Mouse (Mus musculus) limb, embryonic 11.5 days (tissue): Measurements from ENCODE around the gene Syce2. TPM values are rescaled to one million over a fixed set of nuclear protein-coding genes. Genes with fewer than 3 reads are reported as not detected.

ENCODE experiments used
- ATAC-seq: fragments of 200-750 bp; cut with Nextera tagmentation; 2 replicates; pipeline ENCODE4 v1.8.0; 2017; ENCODE audit warnings: low read depth; ENCODE audit not compliant: insufficient number of reproducible peaks, low FRiP score, low TSS enrichment
- DNase-seq: peaks from one replicate; pipeline ENCODE4 v3.0.0-alpha.2; 2015; ENCODE audit warnings: low spot score
- H3K27ac ChIP-seq: fragments of 300-500 bp; sonication (generic); replicated peaks from 2 replicates; pipeline ENCODE4 v1.5.1; 2014; ENCODE audit warnings: low read depth, mild to moderate bottlenecking, low read length
- H3K27me3 ChIP-seq: fragments of 300-500 bp; sonication (generic); 2 replicates; pipeline ENCODE4 v1.6.1; 2014; ENCODE audit warnings: mild to moderate bottlenecking, low read length, mixed read lengths; ENCODE audit not compliant: control insufficient read depth, insufficient read depth
- H3K36me3 ChIP-seq: fragments of 300-500 bp; sonication (generic); 2 replicates; pipeline ENCODE4 v1.6.1; 2014; ENCODE audit warnings: mild to moderate bottlenecking, low read length, moderate library complexity, mixed read lengths; ENCODE audit not compliant: control insufficient read depth, insufficient read depth
- H3K4me1 ChIP-seq: fragments of 300-500 bp; sonication (generic); 2 replicates; pipeline ENCODE4 v1.6.1; 2014; ENCODE audit warnings: low read length, mixed read lengths; ENCODE audit not compliant: control insufficient read depth, insufficient read depth
- H3K4me2 ChIP-seq: fragments of 300-500 bp; sonication (generic); 2 replicates; pipeline ENCODE4 v1.6.1; 2014; ENCODE audit warnings: low read depth, mild to moderate bottlenecking, moderate library complexity; ENCODE audit not compliant: severe bottlenecking
- H3K4me3 ChIP-seq: fragments of 300-500 bp; sonication (generic); 2 replicates; pipeline ENCODE4 v1.5.1; 2014; ENCODE audit warnings: low read depth, low read length
- H3K9ac ChIP-seq: fragments of 300-500 bp; sonication (generic); 2 replicates; pipeline ENCODE4 v1.6.1; 2014; ENCODE audit warnings: mild to moderate bottlenecking, low read length
- H3K9me3 ChIP-seq: fragments of 300-500 bp; sonication (generic); 2 replicates; pipeline ENCODE4 v1.6.1; 2016; ENCODE audit warnings: low read length; ENCODE audit not compliant: control insufficient read depth
- WGBS: fragments of 180-500 bp; shearing (Covaris S2); extraction: QIAGEN DNeasy Blood & Tissue Kit; methylation state at CpG from one replicate; pipeline ENCODE4 v1.1.7; 2014; 5-methylcytosine and 5-hydroxymethylcytosine counted together
- polyA plus RNA-seq: library from polyadenylated mRNA; unstranded; fragments of >200 nt; fragmentation: Nextera tagmentation; extraction: Ambion mirVana; gene quantifications from 2 replicates; pipeline ENCODE4 v1.2.1, GENCODE M21; 2014

Gene Syce2
- polyA plus RNA-seq, 1 experiment from 2014 or later = 89.0 TPM

- H3K4me3 ChIP-seq = peak overlapping the region; percentile 98
- H3K27ac ChIP-seq = peak overlapping the region; percentile 93; the same call in 1 of the 2 replicates
- peak overlapping the region; percentile 55 for H3K4me2 ChIP-seq
- DNase-seq (no peak), ATAC-seq (no peak)
- 69% methylated on average over 10 of the region's 10 CpGs for WGBS
- H3K36me3 ChIP-seq = peaks cover 33% of the 10 kb centered on the region
- H3K27me3 ChIP-seq = no peaks in the 10 kb centered on the region
- H3K9ac ChIP-seq = peak overlapping the region; percentile 97
- H3K9me3 ChIP-seq = no peaks in the 10 kb centered on the region
- peaks cover 23% of the 10 kb centered on the region for H3K4me1 ChIP-seq
Measured at GRCm38 (mm10) chr8:84832759-84833742, 38.9 kb upstream of the Syce2 start.

- Histone ChIP-seq H3K4me3 (no peak overlapping the region; the same call in 1 of the 2 replicates), H3K36me3 (peaks cover 37% of the 10 kb centered on the region)
- 85% methylated on average over 19 of the region's 19 CpGs for WGBS
Measured at GRCm38 (mm10) chr8:84834002-84834865, 37.7 kb upstream of the Syce2 start.

DNA sequence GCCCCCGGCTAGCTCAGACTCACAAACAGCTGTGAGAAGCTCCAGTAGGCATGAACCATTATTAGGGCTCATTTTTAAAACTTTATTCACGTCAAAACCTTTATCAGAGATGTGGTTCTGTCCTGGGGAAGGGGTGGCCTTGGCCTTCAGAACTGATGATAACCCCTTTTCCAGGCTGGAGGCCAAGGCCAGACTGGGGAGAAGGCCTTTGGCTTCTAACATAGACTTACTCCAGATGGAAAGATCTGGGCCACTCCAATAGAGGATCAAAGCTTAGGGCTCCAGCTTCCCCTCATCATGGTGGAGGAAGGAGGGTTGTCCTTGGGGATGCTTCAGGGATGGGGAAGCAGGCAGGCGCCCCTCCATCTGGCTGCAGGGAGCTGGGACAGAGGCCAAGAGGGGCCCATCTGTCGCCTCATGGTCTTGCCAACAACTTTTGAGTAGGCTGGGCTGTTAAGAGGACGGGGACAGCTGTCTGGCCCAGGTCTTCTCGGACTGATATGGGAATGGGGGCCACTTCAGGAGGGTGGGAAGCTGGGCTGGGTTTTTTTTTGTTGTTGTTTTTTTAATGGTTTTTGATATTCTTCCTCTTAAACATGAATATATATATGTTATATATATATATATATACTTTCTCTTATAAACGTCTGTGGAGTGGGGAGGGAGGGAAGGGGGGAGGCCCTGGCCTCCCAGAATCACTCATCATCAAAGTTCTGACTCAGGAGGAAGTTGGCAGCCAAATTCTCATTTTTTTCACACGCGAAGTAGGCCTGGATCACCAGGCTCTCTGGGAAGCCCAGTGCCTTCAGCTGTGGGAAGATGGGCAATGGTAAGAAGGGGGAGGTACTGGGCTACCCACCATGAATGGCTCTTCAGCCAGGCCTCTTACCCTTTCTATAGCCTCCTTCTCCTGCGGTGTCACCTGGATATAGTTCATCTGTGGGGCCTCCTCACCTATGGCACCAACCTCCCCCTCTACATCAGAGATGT is 36.8 kb upstream of the Syce2 start:
- Histone ChIP-seq H3K9me3 (no peaks in the 10 kb centered on the region), H3K4me2 (no peak overlapping the region), H3K36me3 (peaks cover 37% of the 10 kb centered on the region), H3K9ac (no peak overlapping the region), H3K4me1 (peaks cover 30% of the 10 kb centered on the region), H3K4me3 (0 out of 2 replicates have a peak overlapping the region, but pooled peaks have one; percentile 5), H3K27ac (no peak overlapping the region), H3K27me3 (no peaks in the 10 kb centered on the region)
- DNase-seq (no peak), ATAC-seq (no peak)
- WGBS = 81% methylated on average over 10 of the region's 10 CpGs

More at GRCm38 (mm10) chr8:84834002-84834865, 37.7 kb upstream of the Syce2 start:
- ATAC-seq = no peak
- Histone ChIP-seq H3K27ac (no peak overlapping the region), H3K4me1 (peaks cover 25% of the 10 kb centered on the region), H3K9ac (no peak overlapping the region), H3K4me2 (no peak overlapping the region), H3K9me3 (no peaks in the 10 kb centered on the region), H3K27me3 (no peaks in the 10 kb centered on the region)
- DNase-seq = no peak

DNA sequence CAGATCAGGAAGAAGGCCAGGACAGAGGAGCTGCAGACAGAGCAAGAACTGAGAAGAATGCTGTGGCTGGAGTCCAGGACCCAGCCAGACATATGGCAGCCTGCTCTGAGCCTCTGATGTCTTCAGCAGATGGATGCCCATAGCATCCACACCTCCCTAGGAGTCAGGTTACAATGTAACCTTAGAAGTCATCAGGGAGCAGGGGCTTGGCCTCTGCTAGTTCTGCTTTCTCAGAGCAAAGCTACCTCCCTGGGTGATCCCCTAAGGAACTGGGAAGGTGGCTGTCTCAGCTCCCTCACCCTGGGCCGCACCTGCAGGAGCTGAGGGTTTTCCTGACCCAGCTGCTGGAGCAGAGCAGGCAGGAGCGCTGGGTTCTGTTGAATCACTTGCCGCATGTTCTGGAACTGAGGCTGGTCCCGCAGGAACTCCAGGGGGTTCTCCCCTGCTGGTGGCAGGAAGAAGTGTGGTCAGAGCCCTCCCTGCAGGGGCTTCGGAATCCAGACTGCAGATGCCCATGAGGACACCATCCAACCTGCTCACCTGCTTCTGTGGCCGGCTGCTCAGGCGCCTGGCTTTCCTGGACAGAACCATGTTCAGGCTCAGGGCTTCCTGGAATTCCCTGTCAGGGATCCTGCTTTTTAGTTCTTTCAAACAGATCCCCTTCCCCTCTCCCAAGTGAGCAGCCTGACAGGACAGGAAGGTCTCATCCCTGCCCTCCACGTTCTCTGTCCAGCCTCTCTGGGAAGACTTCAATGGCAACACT is 34.6 kb upstream of the Syce2 start:
- Histone ChIP-seq H3K4me3 (0 out of 2 replicates have a peak overlapping the region, but pooled peaks have one; percentile 15), H3K9me3 (no peaks in the 10 kb centered on the region), H3K27me3 (no peaks in the 10 kb centered on the region), H3K4me1 (peaks cover 30% of the 10 kb centered on the region), H3K36me3 (peaks cover 44% of the 10 kb centered on the region), H3K4me2 (peak overlapping the region; percentile 28), H3K27ac (peak overlapping the region; percentile 79), H3K9ac (peak overlapping the region; percentile 30; the same call in 1 of the 2 replicates)
- WGBS = 35% methylated on average over 8 of the region's 8 CpGs
- DNase-seq (peak; percentile 63), ATAC-seq (peak; percentile 33)

- Histone ChIP-seq H3K9me3 (no peaks in the 10 kb centered on the region), H3K27me3 (no peaks in the 10 kb centered on the region), H3K4me3 (no peak overlapping the region), H3K9ac (no peak overlapping the region; the same call in 1 of the 2 replicates), H3K36me3 (peaks cover 50% of the 10 kb centered on the region), H3K27ac (peak overlapping the region; percentile 79), H3K4me1 (peaks cover 31% of the 10 kb centered on the region), H3K4me2 (peak overlapping the region; percentile 28; the same call in 1 of the 2 replicates)
- 81% methylated on average over 15 of the region's 15 CpGs for WGBS
- no peak for ATAC-seq
- no peak for DNase-seq
Measured at GRCm38 (mm10) chr8:84837912-84838470, 33.9 kb upstream of the Syce2 start.

DNA sequence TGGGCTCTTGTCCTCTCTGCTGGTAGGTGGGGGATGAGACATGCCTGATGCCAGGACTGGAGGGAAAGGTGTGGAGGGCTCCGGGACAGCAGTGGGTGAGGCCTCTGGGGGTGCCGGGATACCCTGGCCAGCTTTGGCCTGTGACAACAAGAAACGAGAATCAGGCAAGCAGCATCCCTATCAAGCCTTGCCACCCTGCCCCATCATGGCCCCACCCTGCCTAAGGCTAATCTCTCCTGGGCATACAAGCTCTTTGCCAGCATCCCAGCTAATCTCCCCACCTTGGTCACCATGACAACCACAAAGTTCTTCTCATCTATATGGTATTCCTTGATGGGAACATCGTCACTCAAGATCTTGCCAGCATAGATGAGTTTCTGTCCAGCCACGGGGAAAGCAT is 33.4 kb upstream of the Syce2 start:
- Histone ChIP-seq H3K27me3 (no peaks in the 10 kb centered on the region), H3K4me3 (no peak overlapping the region), H3K9me3 (no peaks in the 10 kb centered on the region), H3K9ac (no peak overlapping the region), H3K27ac (no peak overlapping the region; the same call in 1 of the 2 replicates), H3K4me1 (peaks cover 29% of the 10 kb centered on the region), H3K36me3 (peaks cover 56% of the 10 kb centered on the region), H3K4me2 (no peak overlapping the region)
- ATAC-seq (no peak), DNase-seq (no peak)
- WGBS = 89% methylated on average over 5 of the region's 5 CpGs

DNA sequence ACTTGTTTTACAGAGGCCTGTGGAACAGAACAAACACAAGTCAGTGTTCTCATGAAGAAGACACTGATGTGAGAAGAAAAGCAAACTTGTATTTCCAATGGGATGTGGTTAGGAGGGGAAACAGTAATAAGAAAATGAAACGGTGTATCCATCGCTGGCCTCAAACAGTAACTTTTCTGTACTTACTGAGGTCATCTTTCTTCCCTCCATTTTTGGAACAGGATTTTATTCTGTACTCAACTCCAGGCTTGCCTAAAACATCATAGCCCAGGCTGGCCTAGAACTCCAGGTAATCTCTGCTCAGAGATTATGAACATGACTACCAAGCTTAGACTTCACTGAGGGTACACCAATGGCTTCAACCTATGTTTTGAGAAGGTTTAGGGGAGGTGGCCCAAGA is 32.5 kb upstream of the Syce2 start:
- Histone ChIP-seq H3K9ac (peak overlapping the region; percentile 91; the same call in 1 of the 2 replicates), H3K9me3 (no peaks in the 10 kb centered on the region), H3K4me1 (peaks cover 29% of the 10 kb centered on the region), H3K4me2 (peak overlapping the region; percentile 68), H3K4me3 (peak overlapping the region; percentile 94), H3K27ac (no peak overlapping the region), H3K36me3 (peaks cover 61% of the 10 kb centered on the region), H3K27me3 (no peaks in the 10 kb centered on the region)
- ATAC-seq = no peak
- no peak for DNase-seq
- WGBS = 98% methylated on average over 2 of the region's 2 CpGs
